Mouse (Mus musculus): ENCODE measurements around the gene Hist1h2bh.

GRCm38 (mm10) chr13:23506819-23507515 lies 36.2 kb downstream of the Hist1h2bh start:
- TF ChIP-seq CTCF (IDR thresholded peaks at IDR 0.05; ENCODE audit: low read depth, low read length) (no peak), POLR2A (IDR thresholded peaks at IDR 0.05; ENCODE audit: insufficient read depth, low read length) (no peak)
